Mouse (Mus musculus) G1E-ER4 (cell line): ENCODE results near the gene Kbtbd2. TPM values are rescaled to one million over a fixed set of nuclear protein-coding genes. Genes with fewer than 3 reads are reported as not detected.

ENCODE experiments used
- GATA1 ChIP-seq: IDR thresholded peaks from one replicate; pipeline ENCODE4 v1.8.0; 2012; ENCODE audit warnings: low read length, inconsistent platforms
- polyA plus RNA-seq: library from polyadenylated mRNA; stranded (reverse); fragments of >175 nt; gene quantifications from 2 replicates; pipeline ENCODE4 v1.2.3, GENCODE M21; 2012

Kbtbd2 gene
- 3.2 and 5.7 TPM in 2 replicates for polyA plus RNA-seq

DNA sequence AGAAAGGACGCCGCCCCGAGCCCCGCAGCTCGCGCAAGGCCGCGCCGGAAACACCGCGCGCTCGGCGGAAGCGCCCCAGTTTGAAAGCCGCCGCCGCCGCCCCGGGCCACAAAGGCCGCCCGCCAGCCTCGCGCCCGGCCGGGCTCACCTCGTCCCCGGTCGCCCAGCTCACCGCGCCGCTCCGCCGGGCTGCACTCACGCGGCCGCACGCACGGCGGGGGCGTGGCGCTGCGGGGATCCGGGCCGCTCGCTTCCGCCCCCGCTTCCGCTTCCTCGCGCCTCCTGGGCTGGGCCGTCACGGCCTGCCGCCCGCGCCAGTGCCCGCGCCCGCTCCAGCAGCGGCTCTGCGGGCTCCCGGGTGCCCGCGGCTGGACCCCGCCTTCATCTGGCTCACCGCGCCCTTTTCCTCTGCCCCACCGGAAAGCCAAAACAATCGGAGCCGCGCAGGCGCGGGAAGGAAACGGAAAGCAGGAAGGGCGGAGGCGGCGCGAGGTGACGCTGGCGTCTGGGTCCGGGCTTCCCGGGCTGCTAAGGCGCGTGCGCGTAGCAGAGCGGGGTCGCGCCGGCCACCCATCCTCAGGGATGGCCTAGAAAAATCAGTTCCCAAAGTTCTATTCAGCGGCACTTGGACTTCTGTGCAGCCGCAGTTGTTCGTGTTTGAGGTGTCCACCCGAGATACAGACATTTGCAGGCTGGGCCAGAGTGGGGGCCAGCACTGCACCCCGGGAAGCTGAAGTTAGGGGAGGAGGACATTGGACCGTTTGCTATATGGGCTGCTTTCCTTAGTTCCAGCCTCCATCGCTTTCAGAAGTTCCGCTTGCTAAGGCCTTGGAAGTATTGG, at the start of gene Kbtbd2:
Gene Kbtbd2, minus strand, starts transcription at position 503 of the 841 bp plus-strand sequence.
- no peak for TF ChIP-seq GATA1

DNA sequence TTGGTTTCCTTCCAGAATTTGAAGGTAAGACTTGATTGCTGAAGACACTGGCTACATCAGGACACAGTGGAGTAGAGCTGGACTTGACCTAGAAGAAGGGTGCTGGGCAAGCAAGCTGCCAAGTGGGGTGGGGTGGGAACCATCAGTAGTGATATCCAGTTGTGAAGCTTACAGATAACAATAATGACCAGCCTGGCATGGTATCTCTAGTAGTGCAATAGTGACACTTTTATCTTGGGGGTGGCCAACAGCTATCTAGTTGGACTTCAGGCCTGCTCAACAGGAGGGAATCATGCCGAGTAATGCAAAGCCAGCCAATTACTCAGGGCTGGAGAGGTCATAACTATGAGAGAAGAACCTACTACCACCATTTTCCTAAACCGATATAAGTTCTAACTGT, 46.8 kb upstream of the Kbtbd2 start:
- TF ChIP-seq GATA1, result no peak

DNA sequence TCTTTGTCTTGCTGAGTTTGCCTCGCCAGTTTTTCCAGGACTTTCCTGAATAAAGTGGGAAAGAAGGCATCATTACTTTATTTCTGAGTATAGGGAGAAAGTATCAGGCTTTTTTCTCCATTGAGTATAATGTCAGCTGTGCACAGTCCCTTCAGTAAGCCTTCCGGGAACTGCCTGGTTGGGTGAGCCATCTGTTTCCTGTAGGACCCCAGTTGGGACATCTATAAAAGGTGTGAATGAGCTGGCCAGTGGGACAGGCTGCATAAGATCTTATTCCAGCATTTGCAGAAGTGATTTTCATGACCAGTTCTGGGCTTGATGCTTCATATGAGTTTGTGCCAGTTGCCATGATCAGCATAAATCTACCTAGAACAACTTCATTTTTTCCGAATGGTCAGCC, 45.6 kb upstream of the Kbtbd2 start:
- no peak for TF ChIP-seq GATA1

DNA sequence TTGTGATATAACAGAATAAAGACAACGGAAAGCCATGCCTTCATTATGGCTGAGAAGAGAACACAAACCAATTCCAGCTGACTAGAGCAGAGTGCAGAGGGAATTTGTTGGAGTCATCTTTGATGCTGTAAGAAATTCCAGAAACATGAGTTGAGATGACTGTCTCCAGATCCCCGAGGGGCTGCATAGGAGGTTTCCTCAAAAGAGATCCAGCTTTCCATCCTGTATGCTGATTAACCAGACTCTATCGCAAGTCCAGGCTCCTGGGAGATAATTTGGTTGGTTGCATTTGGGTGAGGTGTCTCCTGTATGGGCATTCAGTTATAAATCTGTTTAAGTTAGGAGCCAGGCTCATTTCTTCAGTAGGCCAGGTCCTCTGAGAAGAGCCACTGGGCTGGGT, 40.0 kb upstream of the Kbtbd2 start:
- TF ChIP-seq GATA1, result no peak

DNA sequence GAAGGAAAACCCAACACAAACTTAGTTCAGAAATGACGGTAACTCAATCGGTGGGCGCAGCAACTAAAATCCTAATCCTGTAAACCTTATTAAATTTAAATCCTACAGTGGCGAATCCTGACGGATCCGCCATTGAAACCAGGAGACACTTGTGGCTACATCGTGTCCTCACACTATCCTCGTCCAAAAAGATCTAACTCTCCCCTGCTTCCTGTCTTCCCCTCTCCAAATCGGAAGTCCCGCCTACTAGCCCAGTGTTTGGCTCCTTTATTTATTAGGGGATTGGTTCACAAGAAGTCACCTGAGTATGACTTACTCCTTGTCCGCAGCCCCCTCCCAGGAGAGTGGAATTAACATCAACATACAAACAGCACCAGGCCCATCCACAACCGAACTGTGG, 39.6 kb upstream of the Kbtbd2 start:
- no peak for TF ChIP-seq GATA1

DNA sequence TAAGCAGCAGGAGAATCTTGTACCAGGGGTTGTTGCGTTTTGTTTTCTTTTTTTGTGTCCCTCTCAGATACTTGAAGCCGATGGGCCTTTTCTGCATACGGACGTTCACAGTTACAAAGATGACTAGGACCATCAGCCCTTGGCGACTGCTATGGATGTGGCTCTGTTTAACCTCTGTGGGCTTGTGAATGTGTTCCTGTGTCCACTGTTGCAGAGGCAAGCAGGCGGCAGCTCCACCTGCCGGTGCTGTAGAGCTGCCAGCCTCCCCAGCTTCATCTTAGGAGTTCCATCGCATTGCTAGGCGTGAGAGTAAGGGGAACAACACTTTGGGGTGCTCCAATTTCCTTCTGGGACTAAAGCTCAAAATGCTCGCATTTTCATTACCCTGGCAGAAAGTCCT, 37.9 kb upstream of the Kbtbd2 start:
- TF ChIP-seq GATA1, result no peak

DNA sequence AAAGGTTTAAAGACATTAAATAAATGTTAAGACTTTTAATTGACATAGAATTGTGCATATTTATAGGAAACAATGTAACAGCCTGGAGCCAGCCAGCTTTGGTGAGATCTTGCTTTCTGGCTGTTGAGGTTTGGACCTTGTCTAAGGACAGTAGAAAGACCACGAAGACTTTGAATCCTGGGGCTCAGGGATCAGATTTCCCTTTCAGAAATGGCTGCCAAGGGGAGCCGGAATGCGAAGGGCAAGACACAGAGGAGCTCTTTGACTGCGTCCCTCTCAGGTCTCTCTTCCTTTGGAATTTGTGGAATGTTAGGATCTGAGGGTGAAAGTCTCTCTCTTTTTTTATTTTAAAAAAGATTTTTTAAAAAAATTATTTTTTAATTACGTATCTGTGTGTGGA, 37.2 kb upstream of the Kbtbd2 start:
- no peak for TF ChIP-seq GATA1

DNA sequence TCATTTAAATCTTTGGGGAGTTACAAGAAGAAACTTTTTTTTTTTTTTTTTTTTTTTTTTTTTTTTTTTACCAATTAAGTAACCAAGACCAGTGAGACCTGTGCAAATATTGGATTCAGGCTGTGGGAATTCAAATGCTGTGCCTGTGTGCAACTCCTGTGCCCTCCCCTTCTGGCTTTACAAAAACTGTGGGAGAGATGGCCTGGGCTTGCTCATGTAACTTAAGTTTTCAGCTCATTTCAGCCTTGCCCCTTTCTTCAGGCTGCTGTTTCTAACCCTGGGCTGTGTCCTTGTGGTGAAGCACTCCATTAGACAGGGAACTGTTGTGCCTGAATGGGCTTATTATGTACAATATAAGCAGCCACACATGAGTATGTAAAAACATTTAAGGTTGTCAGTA, 35.2 kb upstream of the Kbtbd2 start:
- TF ChIP-seq GATA1, result no peak

DNA sequence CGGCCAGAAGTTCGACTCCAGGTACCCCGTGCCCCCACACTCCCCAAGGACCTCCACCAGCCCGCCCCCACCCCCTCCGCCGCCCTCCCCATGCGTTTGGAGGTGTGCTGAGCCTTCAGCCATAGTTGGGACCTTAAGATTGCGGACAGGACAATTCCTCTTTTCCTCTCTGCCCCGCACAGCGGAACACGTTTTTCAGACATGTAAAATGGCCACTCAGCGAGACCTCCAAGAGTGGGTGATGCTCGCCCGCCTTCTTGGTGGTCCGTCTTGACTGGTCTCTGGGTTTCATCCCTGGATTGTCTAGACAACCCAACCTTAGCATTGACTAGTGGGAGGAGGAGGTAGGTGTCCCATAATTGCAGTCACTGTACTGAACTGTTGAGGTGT, 34.8 kb upstream of the Kbtbd2 start:
- no peak for TF ChIP-seq GATA1

DNA sequence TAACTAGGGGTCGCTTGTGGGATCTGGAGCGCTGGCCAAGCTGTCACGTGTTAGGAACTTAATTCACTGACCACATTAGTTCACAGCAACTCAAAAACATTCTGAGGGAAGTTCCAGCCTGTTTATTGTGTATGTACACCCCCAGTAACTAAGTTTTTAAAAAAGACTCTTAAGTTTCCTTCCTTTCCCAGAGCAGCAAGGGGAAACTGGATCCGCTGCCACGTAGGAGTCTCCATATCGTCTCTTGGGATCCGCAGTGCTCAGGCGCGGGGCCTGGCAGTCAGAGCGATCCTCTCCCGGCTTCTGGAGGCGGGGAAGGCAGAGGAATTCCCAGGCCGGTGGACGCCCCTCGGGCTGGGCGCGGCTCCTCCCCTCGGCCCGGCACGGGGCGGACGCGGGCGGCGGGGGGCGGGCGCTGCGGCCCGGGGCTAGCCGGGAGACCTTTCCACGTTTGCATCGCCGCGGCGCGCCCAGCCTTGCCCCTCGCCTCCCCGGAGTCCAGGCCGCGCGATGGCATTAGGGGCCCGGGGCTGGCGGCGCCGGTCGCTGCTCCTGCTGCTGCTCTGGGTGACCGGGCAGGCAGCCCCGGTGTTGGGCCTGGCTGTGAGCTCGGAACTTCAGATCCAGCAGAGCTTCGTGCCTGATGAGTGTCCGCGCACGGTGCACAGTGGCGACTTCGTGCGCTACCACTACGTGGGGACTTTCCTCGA, 34.2 kb upstream of the Kbtbd2 start, which contains the start of gene Fkbp9:
Gene Fkbp9, plus strand, starts transcription at position 363 of the 710 bp plus-strand sequence.
- no peak for TF ChIP-seq GATA1

DNA sequence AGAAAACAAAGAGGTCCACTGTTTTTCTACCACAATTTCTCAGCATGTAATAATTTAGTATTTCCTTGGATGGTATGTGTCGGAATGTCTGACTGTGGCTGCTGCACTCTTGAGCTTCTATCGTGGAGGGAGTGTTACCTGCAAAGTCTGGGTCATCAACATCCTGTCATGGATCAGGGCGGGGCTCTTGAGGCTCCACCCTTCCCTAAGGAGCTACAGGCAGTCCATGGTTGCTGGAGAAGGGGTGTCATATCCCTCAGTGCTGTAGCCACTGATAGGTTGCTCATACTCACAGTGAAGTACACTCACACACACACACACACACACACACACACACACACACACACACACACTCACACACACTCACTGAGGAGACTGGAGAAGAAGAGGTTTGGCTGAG, 28.0 kb upstream of the Kbtbd2 start:
- TF ChIP-seq GATA1, result no peak

DNA sequence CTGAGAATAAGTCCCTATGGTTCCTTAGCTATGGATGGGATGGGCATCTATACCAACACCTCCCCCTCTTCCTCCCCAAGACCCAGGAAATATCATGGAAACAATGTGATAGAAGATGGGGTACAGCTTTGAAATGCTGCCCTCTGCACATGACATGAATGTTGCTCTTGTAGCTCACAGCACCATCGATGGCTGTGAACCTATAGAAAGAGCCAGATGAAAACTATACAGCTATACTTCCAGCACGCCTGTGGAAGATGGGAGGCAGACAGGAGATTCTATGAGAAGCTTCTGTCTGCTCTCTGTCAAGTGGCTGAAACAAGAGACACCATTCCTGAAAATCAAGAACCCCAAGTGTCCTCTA, 21.5 kb upstream of the Kbtbd2 start:
- TF ChIP-seq GATA1, result no peak

DNA sequence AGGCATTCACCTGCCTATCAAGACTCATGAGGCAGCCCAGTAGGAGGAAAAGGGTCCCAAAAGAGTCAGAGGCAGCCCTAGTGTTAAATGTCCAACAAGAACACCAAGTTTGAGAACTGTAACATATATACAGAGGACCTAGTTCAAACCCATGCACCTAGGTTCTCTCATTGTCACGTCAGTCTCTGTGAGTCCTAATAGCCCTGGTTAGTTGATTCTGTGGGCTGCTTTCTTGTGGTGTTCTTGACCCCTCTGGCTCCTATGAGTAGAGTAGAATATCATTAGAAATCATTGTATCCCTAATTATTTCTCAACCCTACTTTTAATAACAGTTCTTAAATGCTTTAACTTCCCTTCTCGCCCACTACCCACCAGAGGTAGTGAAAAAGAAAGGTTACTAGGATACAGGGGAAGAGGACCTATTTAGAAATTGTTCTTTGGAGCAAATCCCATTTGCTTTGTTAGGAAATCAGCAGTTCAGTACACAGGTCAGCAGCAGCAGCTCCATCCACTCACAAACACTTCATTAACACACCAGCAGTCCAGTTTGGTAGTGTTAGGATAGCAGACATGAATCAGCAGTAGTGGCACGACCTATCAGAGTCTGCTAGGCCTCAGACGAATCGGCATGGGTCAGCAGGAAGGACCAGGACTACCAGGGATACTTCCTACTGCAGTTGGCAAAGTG, 21.0 kb upstream of the Kbtbd2 start:
- no peak for TF ChIP-seq GATA1

DNA sequence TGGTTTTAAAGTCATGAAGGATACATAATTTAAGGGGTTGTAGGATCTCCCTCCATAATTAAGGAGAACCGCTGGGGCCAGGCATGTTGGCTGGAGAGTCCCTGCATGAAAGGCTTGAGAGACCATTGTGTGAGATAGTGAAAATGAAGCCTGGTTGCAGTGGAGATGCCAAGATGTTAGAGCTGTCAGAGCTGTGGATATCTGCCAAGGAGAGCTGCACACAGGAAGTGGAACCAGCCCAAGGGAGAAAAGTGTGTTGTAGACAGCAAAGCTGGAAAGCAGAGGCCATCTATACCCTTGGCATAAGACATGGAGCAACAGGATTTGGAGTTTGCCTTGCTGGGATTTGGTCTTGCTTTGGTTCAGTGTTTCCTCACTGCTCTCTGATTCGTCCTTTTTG, 15.7 kb upstream of the Kbtbd2 start:
- TF ChIP-seq GATA1, result no peak

DNA sequence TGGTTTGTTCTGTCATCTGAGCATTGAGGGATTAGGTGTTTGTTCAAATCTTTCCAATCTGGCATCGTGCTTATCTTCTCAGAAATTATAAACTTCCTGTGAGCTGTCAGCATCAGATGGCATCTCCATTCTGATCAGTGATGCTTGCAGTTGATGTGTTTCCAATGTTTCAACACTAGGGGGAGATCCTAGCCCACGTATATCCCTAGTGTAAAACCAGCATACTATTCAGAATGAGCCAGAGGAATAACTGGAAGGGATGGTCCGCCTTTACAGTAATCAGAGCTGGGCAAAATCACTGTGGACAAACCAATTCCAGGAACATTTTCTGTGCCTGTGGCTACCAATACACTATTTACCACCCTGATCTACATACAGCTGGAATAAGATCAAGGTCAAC, 11.0 kb upstream of the Kbtbd2 start:
- no peak for TF ChIP-seq GATA1

DNA sequence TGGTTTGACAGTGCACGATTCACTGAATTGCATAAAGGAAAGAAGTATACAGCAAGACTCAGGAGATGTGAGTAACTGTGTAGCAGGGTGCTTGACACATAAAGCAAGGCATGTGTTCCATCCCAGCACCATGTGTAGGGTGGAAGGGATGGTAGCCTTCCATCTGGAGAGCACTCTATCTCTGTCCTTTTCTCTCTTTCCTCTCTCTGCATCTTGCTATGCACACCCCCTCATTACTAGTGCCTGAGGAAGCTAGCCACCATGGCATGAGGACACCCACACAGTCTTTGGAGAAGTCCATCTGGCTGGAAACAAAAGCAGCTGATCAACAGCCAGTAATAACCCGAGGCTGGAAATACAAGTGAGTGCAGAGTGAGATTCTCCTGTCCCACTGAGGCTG, 8.6 kb upstream of the Kbtbd2 start:
- no peak for TF ChIP-seq GATA1

DNA sequence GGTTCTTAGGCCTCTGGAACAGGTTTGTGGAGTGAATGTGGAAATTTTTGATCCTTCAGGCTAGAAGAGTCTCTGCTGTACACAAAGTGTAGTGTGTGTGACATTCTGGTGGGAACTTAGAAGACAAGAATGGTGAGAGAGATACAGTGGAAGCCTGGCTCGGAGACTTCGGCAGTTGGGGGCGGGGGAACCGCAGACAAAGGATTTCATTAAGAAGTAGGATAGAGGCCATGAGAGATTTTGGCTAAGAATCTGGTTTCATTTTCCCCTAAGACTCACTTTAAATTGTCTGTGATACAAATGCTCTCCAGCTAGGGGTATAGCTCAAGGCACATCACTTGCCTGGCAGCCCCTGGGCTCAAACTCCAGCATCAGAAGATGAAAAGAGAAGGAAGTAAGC, 7.4 kb upstream of the Kbtbd2 start:
- no peak for TF ChIP-seq GATA1

DNA sequence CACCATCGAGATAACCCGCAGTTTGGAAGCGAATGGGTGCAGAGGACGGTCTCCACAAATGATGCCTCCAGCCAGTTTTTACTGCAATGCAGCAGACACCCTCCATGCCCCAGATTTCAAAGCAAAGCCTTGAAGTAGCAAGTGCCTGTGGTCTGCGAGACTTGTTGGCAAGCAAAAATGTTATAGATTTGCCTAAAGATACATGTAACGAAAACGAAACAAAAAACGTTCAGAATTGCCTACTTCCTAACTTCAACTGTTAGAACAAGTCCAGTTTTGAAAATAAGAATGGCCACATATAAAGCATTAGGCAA, 496 bp upstream of the Kbtbd2 start:
- TF ChIP-seq GATA1, result no peak
